Mouse (Mus musculus): ENCODE data around the gene Tec. TPM values are rescaled to one million over a fixed set of nuclear protein-coding genes. Genes with fewer than 3 reads are reported as not detected.

The Tec gene
- total RNA-seq, 2 experiments from 2014 or later = 2.0 to 2.7 TPM

DNA sequence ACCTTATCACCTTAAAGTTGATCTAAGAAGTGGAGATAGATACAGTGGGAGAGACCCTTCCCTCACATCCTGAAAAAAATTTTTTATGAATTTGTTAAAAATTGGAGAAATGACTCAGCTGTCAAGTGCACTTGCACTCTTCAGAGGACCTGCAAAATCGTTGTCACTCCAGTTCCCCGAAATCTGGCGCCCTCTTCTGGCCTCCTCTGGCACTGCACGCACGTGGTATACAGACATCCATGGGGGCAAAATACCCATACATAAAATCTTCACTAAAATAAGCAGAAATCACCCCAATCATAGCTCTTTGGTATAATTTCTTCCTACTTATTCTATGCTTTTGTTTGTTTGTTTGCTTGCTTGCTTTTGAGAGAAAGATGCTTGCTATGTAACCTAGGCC, 25.7 kb upstream of the Tec start:
- no peak for DNase-seq (ENCODE audit: low spot score)

DNA sequence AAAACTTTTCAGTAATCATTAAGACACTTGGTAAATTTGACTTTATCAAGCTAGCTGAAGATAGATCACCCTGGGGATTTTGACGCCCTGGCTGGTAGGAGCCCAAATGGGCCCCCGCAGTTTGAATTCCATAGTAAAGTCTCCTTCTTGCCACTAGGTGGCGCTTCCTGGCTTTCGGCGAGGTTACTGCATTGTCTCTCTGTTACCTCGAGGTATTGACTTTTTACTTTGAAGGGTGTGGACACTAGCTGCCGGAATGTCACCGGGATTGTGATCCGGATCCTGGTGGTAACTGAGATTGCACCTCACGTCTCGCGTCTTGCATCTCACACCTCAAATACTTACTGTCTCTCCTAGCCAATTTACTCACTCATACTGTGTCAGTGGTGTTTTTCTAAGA, 23.3 kb upstream of the Tec start:
- peak; percentile 65 for DNase-seq (ENCODE audit: low spot score)

- no peak for DNase-seq (ENCODE audit: low spot score)
Observed at GRCm38 (mm10) chr5:72888260-72888659, 20.0 kb upstream of the Tec start.

- no peak for DNase-seq (ENCODE audit: low spot score)
Observed at GRCm38 (mm10) chr5:72886458-72887222, 18.4 kb upstream of the Tec start.

- no peak for DNase-seq (ENCODE audit: low spot score)
Observed at GRCm38 (mm10) chr5:72883706-72884105, 15.4 kb upstream of the Tec start.

GRCm38 (mm10) chr5:72882412-72882765, 14.1 kb upstream of the Tec start:
- peak; percentile 14 for DNase-seq (ENCODE audit: low spot score)

DNA sequence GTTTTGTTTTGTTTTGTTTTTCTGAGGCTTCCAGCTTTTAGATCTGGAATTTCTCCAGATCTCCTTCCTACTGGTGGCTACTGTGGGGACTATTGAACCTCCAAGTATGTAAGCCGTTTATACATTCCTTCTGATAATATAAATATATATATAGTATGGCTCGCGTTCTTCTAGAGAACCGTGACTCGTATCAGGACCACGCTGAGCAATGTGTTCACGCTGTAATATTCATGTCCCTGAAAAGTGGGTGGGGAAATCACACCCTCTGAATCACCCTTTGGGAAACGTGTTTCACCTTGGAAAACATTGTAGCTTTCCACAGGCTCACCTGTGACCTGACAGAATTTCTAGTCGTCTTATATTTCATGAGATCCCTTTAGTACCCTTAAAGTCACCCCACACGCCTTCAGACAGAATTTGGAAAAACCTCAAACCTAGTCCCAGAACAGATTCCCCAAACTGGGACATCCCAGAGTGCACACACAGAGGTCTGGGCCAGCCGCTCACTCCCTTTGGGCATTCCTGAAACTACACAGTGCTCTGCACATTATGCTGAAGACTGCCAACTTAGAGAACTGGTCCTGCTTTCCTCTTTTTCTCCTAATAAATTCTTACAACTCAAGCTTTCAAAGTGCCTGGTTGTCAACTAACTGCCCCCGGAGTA, 13.6 kb upstream of the Tec start:
- no peak for DNase-seq (ENCODE audit: low spot score)

DNA sequence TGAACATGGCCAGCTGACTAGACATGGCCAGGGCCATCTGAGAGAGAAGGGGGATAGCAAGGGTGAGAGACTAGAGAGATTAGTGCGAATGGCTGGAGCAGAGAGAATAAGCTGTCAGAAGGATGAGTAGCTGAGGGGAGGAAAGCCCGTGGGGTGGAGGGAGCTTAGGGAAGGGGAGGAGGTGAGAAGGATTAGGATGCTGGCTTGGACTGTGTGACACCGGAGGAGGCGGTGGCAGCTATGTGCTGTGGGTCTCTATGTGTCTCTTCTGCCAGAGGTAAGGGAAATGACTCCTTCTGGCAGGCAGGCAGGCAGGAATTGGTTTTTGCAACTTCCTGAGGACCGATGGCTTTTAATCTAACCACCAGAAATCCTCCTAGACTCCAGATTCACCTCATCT, 11.5 kb upstream of the Tec start:
- no peak for DNase-seq (ENCODE audit: low spot score)

- no peak for DNase-seq (ENCODE audit: low spot score)
Observed at GRCm38 (mm10) chr5:72871114-72871513, 2.8 kb upstream of the Tec start.

DNA sequence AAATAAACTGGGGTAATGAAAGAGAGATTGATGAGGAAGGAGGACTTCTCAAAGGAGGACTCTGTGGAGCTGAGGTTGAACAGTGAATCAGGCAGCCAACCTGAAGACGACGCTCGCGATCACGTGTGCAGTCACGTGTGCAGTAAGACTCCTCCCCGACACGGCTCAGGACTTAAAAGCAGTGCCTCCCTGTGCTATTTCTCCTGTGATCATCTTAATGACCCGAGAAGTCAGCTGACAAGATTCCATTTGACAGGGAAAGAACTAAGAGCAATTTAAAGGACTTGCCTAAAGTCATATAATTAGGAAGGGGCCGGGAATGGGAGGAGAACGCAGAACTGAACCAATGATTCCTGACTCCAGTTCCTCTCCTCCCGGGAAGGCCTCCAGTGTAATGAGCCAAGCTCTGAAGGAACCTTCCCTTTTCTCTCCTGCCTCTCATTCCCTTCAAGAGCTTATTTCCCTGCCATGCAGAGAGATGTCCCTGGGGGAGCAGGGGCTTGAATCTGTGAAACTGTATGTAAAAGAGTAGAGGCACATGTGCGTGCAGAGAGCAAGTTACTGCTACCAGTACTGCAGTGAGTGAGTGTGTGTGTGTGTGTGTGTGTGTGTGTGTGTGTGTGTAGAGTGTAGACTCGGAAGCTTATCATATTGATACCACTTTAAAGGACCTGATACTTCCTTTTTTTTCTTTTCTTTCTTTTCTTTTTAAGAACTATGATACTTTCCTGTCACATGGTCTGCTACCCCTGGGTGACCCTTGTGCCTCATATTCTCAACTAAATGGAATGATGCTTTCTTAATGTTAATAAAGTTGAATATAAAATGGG, 1.7 kb upstream of the Tec start:
- DNase-seq (ENCODE audit: low spot score) = no peak

- DNase-seq (ENCODE audit: low spot score) = no peak
Observed at GRCm38 (mm10) chr5:72867036-72867672, 1.1 kb downstream of the Tec start.

DNA sequence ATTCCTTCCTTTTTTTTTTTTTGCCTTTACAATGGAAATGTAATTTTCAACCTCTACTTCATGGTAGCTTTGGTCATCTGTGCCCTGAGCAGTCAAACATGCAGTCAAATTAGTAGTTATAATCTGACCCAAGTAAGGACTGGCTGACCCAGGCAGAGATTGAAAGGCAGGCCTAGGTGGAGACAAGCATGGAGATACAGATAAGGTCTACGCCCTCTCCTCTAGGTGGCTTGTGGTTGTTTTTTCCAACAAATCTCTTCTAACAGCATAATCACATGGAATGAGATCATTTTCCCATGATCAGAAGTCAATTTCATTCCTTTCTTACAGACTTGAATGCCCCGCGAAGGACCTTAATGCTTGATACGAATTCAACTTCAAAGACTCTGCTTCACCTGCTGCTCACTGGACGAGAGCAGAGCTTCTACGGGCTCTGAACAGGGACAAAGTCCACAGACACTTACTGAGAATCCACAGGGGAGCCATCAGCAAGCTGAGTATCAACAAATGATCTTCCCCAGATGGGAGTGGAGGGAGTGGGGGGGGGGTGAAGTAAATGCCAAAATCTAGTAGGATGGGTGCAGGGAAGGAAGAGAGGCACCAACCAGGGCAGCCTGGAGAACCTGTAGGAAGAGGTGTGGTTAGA, 1.9 kb downstream of the Tec start:
- no peak for DNase-seq (ENCODE audit: low spot score)

GRCm38 (mm10) chr5:72864654-72865178, 3.6 kb downstream of the Tec start:
- no peak for DNase-seq (ENCODE audit: low spot score)

GRCm38 (mm10) chr5:72863166-72863565, 5.1 kb downstream of the Tec start:
- no peak for DNase-seq (ENCODE audit: low spot score)

DNA sequence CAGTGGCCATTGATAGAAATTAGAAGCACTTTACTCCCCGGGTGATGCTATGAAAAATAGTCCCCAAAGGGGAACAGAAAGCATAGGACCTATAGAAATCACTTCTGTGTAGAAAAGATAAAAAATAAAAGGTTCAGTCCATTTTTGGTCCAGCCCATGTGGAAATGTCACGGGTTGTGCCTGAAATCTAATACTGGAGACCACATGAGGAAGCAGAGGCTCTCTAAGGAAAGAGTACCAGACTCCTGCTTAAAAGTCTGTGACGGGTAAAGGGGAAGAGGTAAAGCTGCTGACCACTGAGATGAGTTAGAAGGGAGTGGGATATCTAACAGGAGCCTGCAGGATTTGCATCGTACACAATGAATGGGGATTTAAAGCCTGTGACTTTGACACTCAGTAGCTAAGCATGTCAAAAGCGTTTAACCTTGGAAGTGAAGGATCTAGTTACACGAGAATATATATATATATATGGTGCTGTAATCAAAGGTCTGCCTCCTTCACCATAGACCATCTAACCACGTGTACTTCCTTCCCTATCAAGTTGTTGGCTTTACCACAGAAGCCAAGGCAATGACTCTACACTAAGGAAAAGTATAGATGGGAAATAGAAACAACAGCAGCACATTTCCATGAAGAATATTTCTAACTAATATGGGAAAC, 6.4 kb downstream of the Tec start:
- no peak for DNase-seq (ENCODE audit: low spot score)

- no peak for DNase-seq (ENCODE audit: low spot score)
Observed at GRCm38 (mm10) chr5:72860899-72861298, 7.4 kb downstream of the Tec start.

DNA sequence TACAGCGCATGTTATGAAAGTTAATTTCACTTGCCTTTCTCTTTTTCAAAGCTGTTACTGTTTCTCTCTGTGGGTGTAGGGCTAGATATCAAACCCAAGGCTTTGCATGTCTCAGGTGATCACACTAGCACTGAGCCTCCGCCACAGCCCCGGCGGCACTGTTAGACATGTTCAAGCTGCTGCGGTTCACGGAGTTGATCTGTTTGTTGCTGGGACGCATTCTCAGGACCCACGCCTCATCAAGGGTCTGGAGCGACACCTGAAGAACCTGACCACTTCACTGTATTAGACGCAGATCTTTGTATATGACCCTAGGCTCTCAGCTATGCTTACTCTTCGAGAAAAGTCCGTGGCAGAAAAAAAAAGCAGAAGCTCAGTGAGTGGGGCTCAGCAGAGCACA, 10.0 kb downstream of the Tec start:
- no peak for DNase-seq (ENCODE audit: low spot score)

DNA sequence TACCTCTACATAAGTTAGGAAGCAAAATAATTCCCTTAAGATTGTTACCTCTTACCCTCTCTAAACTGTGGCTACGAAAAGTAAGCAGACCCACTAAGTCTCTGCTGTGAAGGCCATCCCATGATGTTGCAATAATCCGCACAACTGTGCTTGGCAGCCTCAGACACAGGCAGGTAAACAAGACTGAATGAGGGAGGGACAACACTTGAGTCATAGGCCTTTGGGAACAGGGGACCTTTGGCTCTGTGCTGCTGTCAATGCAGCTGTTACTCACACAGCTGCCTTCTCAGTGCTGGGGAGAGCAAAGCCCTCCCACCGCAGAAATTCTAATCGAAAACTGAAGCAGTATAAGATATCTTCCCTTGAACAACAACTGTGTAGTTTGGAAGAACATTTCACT, 10.5 kb downstream of the Tec start:
- DNase-seq (ENCODE audit: low spot score) = no peak

GRCm38 (mm10) chr5:72856255-72856878, 11.9 kb downstream of the Tec start:
- no peak for DNase-seq (ENCODE audit: low spot score)

GRCm38 (mm10) chr5:72855685-72856124, 12.6 kb downstream of the Tec start:
- peak; percentile 83 for DNase-seq (ENCODE audit: low spot score)
